Mouse (Mus musculus): ENCODE measurements around the gene Cit. TPM values are rescaled to one million over a fixed set of nuclear protein-coding genes. Genes with fewer than 3 reads are reported as not detected.
"Not testable (repeated sequence)": the region's sequence is repeated elsewhere in the genome, so short reads cannot be mapped to it uniquely, and the experiment has no call there.

Gene Cit
- polyA plus RNA-seq, 1 experiment from 2014 or later = 3.7 TPM

DNA sequence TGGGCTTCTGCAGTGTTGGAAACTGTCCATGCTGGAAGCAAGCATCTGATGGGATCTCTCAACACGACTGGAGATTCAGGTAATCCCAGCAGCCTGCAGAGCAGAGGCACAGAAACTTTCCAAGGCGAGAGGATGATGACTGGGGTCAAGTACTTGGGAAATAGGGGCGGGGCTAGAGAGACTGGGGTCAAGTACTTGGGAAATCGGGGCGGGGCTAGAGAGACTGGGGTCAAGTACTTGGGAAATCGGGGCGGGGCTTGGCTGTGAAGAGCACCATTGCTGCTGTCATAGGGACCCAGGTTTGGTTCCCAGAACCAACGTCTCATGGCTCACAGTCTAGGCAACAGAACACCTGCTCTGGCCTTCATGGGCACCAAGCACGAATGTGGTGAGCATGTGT, 25.1 kb upstream of the Cit start:
- Histone ChIP-seq H3K9ac (ENCODE audit: low read depth, low read length) (no peak overlapping the region), H3K4me3 (ENCODE audit: low read depth, low read length) (no peak overlapping the region), H3K27me3 (replicated peaks; ENCODE audit: control insufficient read depth, insufficient read depth, low read length) (no peaks in the 10 kb centered on the region), H3K4me1 (replicated peaks; ENCODE audit: control insufficient read depth, insufficient read depth, low read length) (no peaks in the 10 kb centered on the region), H3K27ac (ENCODE audit: low read depth, low read length) (no peak overlapping the region), H3K4me2 (replicated peaks; ENCODE audit: low read depth) (no peak overlapping the region), H3K36me3 (ENCODE audit: control insufficient read depth, insufficient read depth) (no peaks in the 10 kb centered on the region), H3K9me3 (ENCODE audit: control insufficient read depth) (no peaks in the 10 kb centered on the region)
- no peak for TF ChIP-seq CTCF (IDR thresholded peaks at IDR 0.05; ENCODE audit: low read depth)
- ATAC-seq = no peak
- WGBS = 69% methylated on average over 9 of the region's 9 CpGs

DNA sequence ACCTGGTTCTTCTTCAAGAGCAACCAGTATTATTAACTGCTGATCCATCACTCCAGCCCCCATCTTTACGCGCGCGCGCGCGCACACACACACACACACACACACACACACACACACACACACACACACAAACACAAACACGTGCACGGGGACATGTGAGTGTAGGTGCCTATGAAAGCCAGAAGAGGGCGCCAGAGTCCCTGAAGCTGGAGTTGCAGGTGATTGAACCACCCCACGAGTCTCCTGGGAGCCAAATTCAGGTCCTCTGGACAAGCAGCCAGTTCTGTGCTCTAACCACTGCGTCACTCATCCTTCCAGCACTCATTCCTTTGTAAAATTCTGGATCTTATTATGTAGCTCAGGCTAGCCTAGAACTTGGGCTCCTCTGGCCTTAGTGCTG, 23.9 kb upstream of the Cit start:
- no peak overlapping the region for H3K4me2 ChIP-seq (replicated peaks; ENCODE audit: low read depth)
- peak; percentile 23 for TF ChIP-seq CTCF (IDR thresholded peaks at IDR 0.05; ENCODE audit: low read depth)
- H3K27ac ChIP-seq (ENCODE audit: low read depth, low read length) = no peak overlapping the region
- WGBS = 88% methylated on average over 12 of the region's 12 CpGs
- no peaks in the 10 kb centered on the region for H3K27me3 ChIP-seq (replicated peaks; ENCODE audit: control insufficient read depth, insufficient read depth, low read length)
- no peak for ATAC-seq
- H3K4me1 ChIP-seq (replicated peaks; ENCODE audit: control insufficient read depth, insufficient read depth, low read length) = no peaks in the 10 kb centered on the region
- H3K36me3 ChIP-seq (ENCODE audit: control insufficient read depth, insufficient read depth) = no peaks in the 10 kb centered on the region
- no peak overlapping the region for H3K4me3 ChIP-seq (ENCODE audit: low read depth, low read length)
- no peak overlapping the region for H3K9ac ChIP-seq (ENCODE audit: low read depth, low read length)
- H3K9me3 ChIP-seq (ENCODE audit: control insufficient read depth) = no peaks in the 10 kb centered on the region

DNA sequence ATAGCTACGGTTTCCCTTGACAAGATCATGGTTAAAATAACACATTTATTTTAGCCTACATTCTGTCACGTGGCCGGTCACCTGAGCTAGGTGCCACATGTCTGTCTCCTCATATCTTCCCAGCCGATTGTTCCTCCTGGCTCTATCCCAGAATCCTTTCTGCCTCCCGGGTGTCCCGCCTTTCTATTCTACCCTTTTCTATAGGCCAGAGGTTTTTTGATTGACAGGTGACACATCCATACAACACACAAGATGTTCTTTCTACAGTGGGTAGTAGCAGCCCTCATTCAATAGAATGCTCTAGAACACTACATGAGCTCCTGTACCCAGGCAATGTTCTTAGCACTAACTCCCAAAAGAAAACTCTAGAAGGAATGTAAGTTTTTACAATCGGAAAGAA, 23.2 kb upstream of the Cit start:
- 87% methylated on average over 7 of the region's 7 CpGs for WGBS
- Histone ChIP-seq H3K27me3 (replicated peaks; ENCODE audit: control insufficient read depth, insufficient read depth, low read length) (no peaks in the 10 kb centered on the region), H3K9ac (ENCODE audit: low read depth, low read length) (no peak overlapping the region), H3K36me3 (ENCODE audit: control insufficient read depth, insufficient read depth) (no peaks in the 10 kb centered on the region), H3K9me3 (ENCODE audit: control insufficient read depth) (no peaks in the 10 kb centered on the region), H3K4me3 (ENCODE audit: low read depth, low read length) (no peak overlapping the region), H3K4me1 (replicated peaks; ENCODE audit: control insufficient read depth, insufficient read depth, low read length) (no peaks in the 10 kb centered on the region), H3K4me2 (replicated peaks; ENCODE audit: low read depth) (no peak overlapping the region), H3K27ac (ENCODE audit: low read depth, low read length) (no peak overlapping the region)
- no peak for ATAC-seq
- no peak for TF ChIP-seq CTCF (IDR thresholded peaks at IDR 0.05; ENCODE audit: low read depth)

GRCm38 (mm10) chr5:115832754-115833153, 12.3 kb upstream of the Cit start:
- Histone ChIP-seq H3K4me1 (replicated peaks; ENCODE audit: control insufficient read depth, insufficient read depth, low read length) (no peaks in the 10 kb centered on the region), H3K4me2 (replicated peaks; ENCODE audit: low read depth) (no peak overlapping the region), H3K9me3 (ENCODE audit: control insufficient read depth) (no peaks in the 10 kb centered on the region), H3K36me3 (ENCODE audit: control insufficient read depth, insufficient read depth) (no peaks in the 10 kb centered on the region), H3K4me3 (ENCODE audit: low read depth, low read length) (no peak overlapping the region), H3K9ac (ENCODE audit: low read depth, low read length) (no peak overlapping the region), H3K27me3 (replicated peaks; ENCODE audit: control insufficient read depth, insufficient read depth, low read length) (no peaks in the 10 kb centered on the region), H3K27ac (ENCODE audit: low read depth, low read length) (no peak overlapping the region)
- no peak for ATAC-seq
- 86% methylated on average over 2 of the region's 2 CpGs for WGBS
- TF ChIP-seq CTCF (IDR thresholded peaks at IDR 0.05; ENCODE audit: low read depth) = no peak

DNA sequence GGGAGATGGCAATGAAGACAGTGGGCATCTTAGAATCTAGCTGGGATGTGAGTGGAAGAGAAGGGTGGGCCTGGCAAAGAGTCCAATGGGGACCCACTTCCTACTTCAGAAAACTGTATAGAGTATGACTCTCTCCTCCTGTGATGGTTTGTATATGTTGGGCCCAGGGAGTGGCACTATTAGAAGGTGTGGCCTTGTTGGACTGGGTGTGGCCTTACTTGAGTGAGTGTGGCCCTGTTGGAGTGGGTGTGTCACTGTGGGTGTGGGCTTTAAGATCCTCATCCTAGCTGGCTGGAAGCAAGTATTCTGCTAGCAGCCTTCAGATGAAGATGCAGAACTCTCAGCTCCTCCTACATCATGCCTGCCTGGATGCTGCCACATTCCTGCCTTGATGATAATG, 11.3 kb upstream of the Cit start:
- not testable (repeated sequence) for H3K9ac ChIP-seq (ENCODE audit: low read depth, low read length); H3K36me3 ChIP-seq (ENCODE audit: control insufficient read depth, insufficient read depth); H3K27ac ChIP-seq (ENCODE audit: low read depth, low read length); H3K9me3 ChIP-seq (ENCODE audit: control insufficient read depth); H3K4me2 ChIP-seq (replicated peaks; ENCODE audit: low read depth); ATAC-seq; H3K27me3 ChIP-seq (replicated peaks; ENCODE audit: control insufficient read depth, insufficient read depth, low read length); H3K4me1 ChIP-seq (replicated peaks; ENCODE audit: control insufficient read depth, insufficient read depth, low read length); H3K4me3 ChIP-seq (ENCODE audit: low read depth, low read length)

DNA sequence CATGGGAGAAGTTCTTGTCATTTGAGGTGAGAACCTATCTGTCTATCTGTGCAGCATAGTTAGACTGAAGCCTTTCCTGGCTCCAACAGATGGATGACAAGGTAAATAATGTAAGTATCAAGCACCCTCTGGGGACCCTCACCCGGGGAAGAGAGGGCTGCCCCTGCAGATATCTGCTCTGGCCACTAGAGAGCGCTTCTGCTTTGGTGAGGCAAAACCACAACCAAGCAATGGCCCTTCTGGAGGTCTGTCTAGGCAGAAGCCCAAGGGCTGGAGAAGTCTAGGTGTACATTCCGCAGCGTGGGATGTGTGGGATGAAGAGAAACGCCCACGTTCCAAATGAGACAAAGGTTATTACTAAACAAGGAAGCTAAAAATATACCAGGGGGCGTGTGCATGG, 9.8 kb upstream of the Cit start:
- no peak overlapping the region for H3K4me3 ChIP-seq (ENCODE audit: low read depth, low read length)
- peak; percentile 43 for TF ChIP-seq CTCF (IDR thresholded peaks at IDR 0.05; ENCODE audit: low read depth)
- H3K36me3 ChIP-seq (ENCODE audit: control insufficient read depth, insufficient read depth) = no peaks in the 10 kb centered on the region
- H3K4me2 ChIP-seq (replicated peaks; ENCODE audit: low read depth) = no peak overlapping the region
- WGBS = 54% methylated on average over 7 of the region's 7 CpGs
- ATAC-seq = no peak
- no peak overlapping the region for H3K27ac ChIP-seq (ENCODE audit: low read depth, low read length)
- H3K4me1 ChIP-seq (replicated peaks; ENCODE audit: control insufficient read depth, insufficient read depth, low read length) = no peaks in the 10 kb centered on the region
- no peak overlapping the region for H3K9ac ChIP-seq (ENCODE audit: low read depth, low read length)
- H3K27me3 ChIP-seq (replicated peaks; ENCODE audit: control insufficient read depth, insufficient read depth, low read length) = no peaks in the 10 kb centered on the region
- no peaks in the 10 kb centered on the region for H3K9me3 ChIP-seq (ENCODE audit: control insufficient read depth)

DNA sequence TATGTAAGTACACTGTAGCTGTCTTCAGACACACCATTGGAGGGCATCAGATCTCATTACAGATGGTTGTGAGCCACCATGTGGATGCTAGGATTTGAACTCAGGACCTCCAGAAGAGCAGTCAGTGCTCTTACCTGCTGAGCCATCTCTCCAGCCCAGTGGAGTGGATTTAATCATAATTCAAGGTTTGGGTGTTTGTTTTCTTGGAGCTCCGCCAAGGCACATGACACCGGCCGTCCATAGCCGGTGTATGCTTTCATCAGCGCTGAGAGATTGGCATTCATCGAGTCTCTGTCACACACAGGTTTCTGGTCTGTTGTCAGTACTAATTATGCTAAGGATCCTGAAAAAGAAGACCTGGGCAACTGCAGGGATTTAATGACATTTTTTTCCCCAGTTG, 7.0 kb upstream of the Cit start:
- Histone ChIP-seq H3K27me3 (replicated peaks; ENCODE audit: control insufficient read depth, insufficient read depth, low read length) (no peaks in the 10 kb centered on the region), H3K4me2 (replicated peaks; ENCODE audit: low read depth) (no peak overlapping the region), H3K9me3 (ENCODE audit: control insufficient read depth) (no peaks in the 10 kb centered on the region), H3K4me1 (replicated peaks; ENCODE audit: control insufficient read depth, insufficient read depth, low read length) (no peaks in the 10 kb centered on the region), H3K36me3 (ENCODE audit: control insufficient read depth, insufficient read depth) (no peaks in the 10 kb centered on the region), H3K27ac (ENCODE audit: low read depth, low read length) (no peak overlapping the region), H3K9ac (ENCODE audit: low read depth, low read length) (no peak overlapping the region), H3K4me3 (ENCODE audit: low read depth, low read length) (no peak overlapping the region)
- 58% methylated on average over 6 of the region's 6 CpGs for WGBS
- TF ChIP-seq CTCF (IDR thresholded peaks at IDR 0.05; ENCODE audit: low read depth) = no peak
- ATAC-seq = no peak

Measured in intestine, postnatal 0 days (tissue).